Mouse (Mus musculus): ENCODE data around the gene Gm10638.

The Gm10638 gene

GRCm38 (mm10) chr8:86740899-86741298 is 4.6 kb upstream of the Gm10638 start:
- no peak for DNase-seq (ENCODE audit: low spot score)

- DNase-seq (ENCODE audit: low spot score): no peak
These were observed 3.9 kb upstream of the Gm10638 start for GRCm38 (mm10) chr8:86741627-86742026.

GRCm38 (mm10) chr8:86742605-86743345 is 2.7 kb upstream of the Gm10638 start:
- DNase-seq (ENCODE audit: low spot score): no peak

- DNase-seq (ENCODE audit: low spot score): no peak
These were observed 932 bp upstream of the Gm10638 start for GRCm38 (mm10) chr8:86744313-86745220.

GRCm38 (mm10) chr8:86745935-86746441 is 489 bp downstream of the Gm10638 start:
- peak; percentile 93 for DNase-seq (ENCODE audit: low spot score)

- no peak for DNase-seq (ENCODE audit: low spot score)
These were observed 1.0 kb downstream of the Gm10638 start for GRCm38 (mm10) chr8:86746511-86746910.

GRCm38 (mm10) chr8:86749842-86750241 is 4.3 kb downstream of the Gm10638 start:
- DNase-seq (ENCODE audit: low spot score): no peak

GRCm38 (mm10) chr8:86756948-86757733 is 11.6 kb downstream of the Gm10638 start:
- peak; percentile 52 for DNase-seq (ENCODE audit: low spot score)

GRCm38 (mm10) chr8:86758651-86759050 is 13.2 kb downstream of the Gm10638 start:
- DNase-seq (ENCODE audit: low spot score): no peak

GRCm38 (mm10) chr8:86759090-86759491 is 13.6 kb downstream of the Gm10638 start:
- DNase-seq (ENCODE audit: low spot score): peak; percentile 47

- no peak for DNase-seq (ENCODE audit: low spot score)
These were observed 15.2 kb downstream of the Gm10638 start for GRCm38 (mm10) chr8:86760746-86761145.

GRCm38 (mm10) chr8:86762806-86763205 is 17.3 kb downstream of the Gm10638 start:
- no peak for DNase-seq (ENCODE audit: low spot score)

- DNase-seq (ENCODE audit: low spot score): no peak
These were observed 19.7 kb downstream of the Gm10638 start for GRCm38 (mm10) chr8:86765155-86765554.

GRCm38 (mm10) chr8:86765669-86766068 is 20.2 kb downstream of the Gm10638 start:
- no peak for DNase-seq (ENCODE audit: low spot score)

- DNase-seq (ENCODE audit: low spot score): peak; percentile 81
These were observed 21.2 kb downstream of the Gm10638 start for GRCm38 (mm10) chr8:86766548-86767211.

- peak; percentile 65 for DNase-seq (ENCODE audit: low spot score)
These were observed 23.0 kb downstream of the Gm10638 start for GRCm38 (mm10) chr8:86768499-86768898.

GRCm38 (mm10) chr8:86769945-86770715 is 24.6 kb downstream of the Gm10638 start:
- DNase-seq (ENCODE audit: low spot score): no peak

GRCm38 (mm10) chr8:86779207-86779606 is 33.7 kb downstream of the Gm10638 start:
- no peak for DNase-seq (ENCODE audit: low spot score)

- DNase-seq (ENCODE audit: low spot score): no peak
These were observed 35.6 kb downstream of the Gm10638 start for GRCm38 (mm10) chr8:86781094-86781493.

- DNase-seq (ENCODE audit: low spot score): peak; percentile 37
These were observed 41.0 kb downstream of the Gm10638 start for GRCm38 (mm10) chr8:86786498-86786897.

Data from lung, postnatal 25 days (tissue).